Mouse (Mus musculus) embryonic facial prominence, embryonic 11.5 days (tissue): ENCODE data around the gene Hoxc13. TPM values are rescaled to one million over a fixed set of nuclear protein-coding genes. Genes with fewer than 3 reads are reported as not detected.

Experiments
- ATAC-seq: fragments of 200-750 bp; cut with Nextera tagmentation; replicated peaks from 2 replicates; pipeline ENCODE4 v1.8.0; 2017; ENCODE audit warnings: low read depth; ENCODE audit not compliant: insufficient number of reproducible peaks, low FRiP score, low TSS enrichment
- DNase-seq: peaks from one replicate; pipeline ENCODE4 v3.0.0-alpha.2; 2015; ENCODE audit warnings: low spot score
- H3K27ac ChIP-seq: fragments of 300-500 bp; sonication (generic); replicated peaks from 2 replicates; pipeline ENCODE4 v1.5.1; 2014; ENCODE audit warnings: mild to moderate bottlenecking, low read depth, low read length, control low read depth
- H3K27me3 ChIP-seq: fragments of 300-500 bp; sonication (generic); 2 replicates; pipeline ENCODE4 v1.6.1; 2014; ENCODE audit warnings: mild to moderate bottlenecking, low read length, moderate library complexity, mixed read lengths; ENCODE audit not compliant: control insufficient read depth, insufficient read depth
- H3K36me3 ChIP-seq: fragments of 300-500 bp; sonication (generic); replicated peaks from 2 replicates; pipeline ENCODE4 v1.6.1; 2014; ENCODE audit warnings: low read depth, mild to moderate bottlenecking, low read length, moderate library complexity, mixed read lengths; ENCODE audit not compliant: control insufficient read depth, insufficient read depth
- H3K4me1 ChIP-seq: fragments of 300-500 bp; sonication (generic); 2 replicates; pipeline ENCODE4 v1.6.1; 2014; ENCODE audit warnings: low read length, mixed read lengths; ENCODE audit not compliant: control insufficient read depth, insufficient read depth
- H3K4me2 ChIP-seq: fragments of 300-500 bp; sonication (generic); 2 replicates; pipeline ENCODE4 v1.6.1; 2014; ENCODE audit warnings: low read depth, mild to moderate bottlenecking, control low read depth, low read length, moderate library complexity
- H3K4me3 ChIP-seq: fragments of 300-500 bp; sonication (generic); 2 replicates; pipeline ENCODE4 v1.5.1; 2014; ENCODE audit warnings: low read depth, low read length, control low read depth
- H3K9ac ChIP-seq: fragments of 300-500 bp; sonication (generic); replicated peaks from 2 replicates; pipeline ENCODE4 v1.6.1; 2014; ENCODE audit warnings: mild to moderate bottlenecking, control low read depth, low read length
- H3K9me3 ChIP-seq: fragments of 300-500 bp; sonication (generic); replicated peaks from 2 replicates; pipeline ENCODE4 v1.6.1; 2016; ENCODE audit warnings: mild to moderate bottlenecking, low read length, inconsistent platforms, mixed read lengths; ENCODE audit not compliant: control insufficient read depth
- WGBS: fragments of 180-500 bp; shearing (Covaris S2); extraction: QIAGEN DNeasy Blood & Tissue Kit; methylation state at CpG from one replicate; pipeline ENCODE4 v1.1.7; 2014; 5-methylcytosine and 5-hydroxymethylcytosine counted together
- microRNA-seq: library from miRNA; unstranded; fragments of <30 nt; microRNA quantifications from one replicate; pipeline ENCODE4, GENCODE M21; 2016; ENCODE audit warnings: borderline number of aligned reads
- polyA plus RNA-seq: library from polyadenylated mRNA; unstranded; fragments of >200 nt; fragmentation: Nextera tagmentation; extraction: Ambion mirVana; gene quantifications from 2 replicates; pipeline ENCODE4 v1.2.1, GENCODE M21; 2014

The Hoxc13 gene
- polyA plus RNA-seq, 1 experiment from 2014 or later = 0.17 TPM

GRCm38 (mm10) chr15:102977423-102977974, 56.6 kb downstream of the Hoxc13 start:
- H3K4me1 ChIP-seq = peaks cover 6% of the 10 kb centered on the region
- peaks cover 97% of the 10 kb centered on the region for H3K27me3 ChIP-seq
- no peak overlapping the region for H3K27ac ChIP-seq
- H3K9me3 ChIP-seq = no peaks in the 10 kb centered on the region
- DNase-seq (no peak), ATAC-seq (no peak)
- 1% methylated on average over 16 of the region's 16 CpGs for WGBS
- H3K36me3 ChIP-seq = no peaks in the 10 kb centered on the region
- no peak overlapping the region for H3K4me2 ChIP-seq
- no peak overlapping the region for H3K4me3 ChIP-seq
- no peak overlapping the region for H3K9ac ChIP-seq

Small RNA genes lying within 50 kb of the gene (microRNA-seq; reads per million reads assigned to microRNA genes)
- 5.2 reads per million, percentile 4 among the genes with 10 or more reads in this experiment for gene Mir196a-2

Other genes starting within 250 kb of the Hoxc13 start
- gene Atp5g2, start 248.8 kb upstream of the Hoxc13 start, polyA plus RNA-seq = 60.4 and 79.9 TPM in 2 replicates
- gene Calcoco1, start 198.9 kb upstream of the Hoxc13 start, polyA plus RNA-seq = 32.2 and 34.0 TPM in 2 replicates
- not detected in 2 replicates for gene Hoxc12, start 15.7 kb downstream of the Hoxc13 start, polyA plus RNA-seq
- not detected in 2 replicates for gene Hoxc11, start 33.3 kb downstream of the Hoxc13 start, polyA plus RNA-seq
- not detected in 2 replicates for gene Hoxc10, start 45.7 kb downstream of the Hoxc13 start, polyA plus RNA-seq
- 0.53 and 1.0 TPM in 2 replicates for gene Hoxc5, start 46.3 kb downstream of the Hoxc13 start, polyA plus RNA-seq
- not detected in 2 replicates for gene Hoxc9, start 55.3 kb downstream of the Hoxc13 start, polyA plus RNA-seq
- not detected in 2 replicates for gene Hoxc8, start 69.5 kb downstream of the Hoxc13 start, polyA plus RNA-seq
- gene Hoxc6, start 77.2 kb downstream of the Hoxc13 start, polyA plus RNA-seq = 0.17 and 0.43 TPM in 2 replicates
- 1.6 and 1.7 TPM in 2 replicates for gene Hoxc4, start 97.8 kb downstream of the Hoxc13 start, polyA plus RNA-seq
- gene Smug1, start 246.0 kb downstream of the Hoxc13 start, polyA plus RNA-seq = 17.8 and 20.5 TPM in 2 replicates